Mouse (Mus musculus) forebrain, embryonic 16.5 days (tissue): Measurements from ENCODE around the gene Ezh2. TPM values are rescaled to one million over a fixed set of nuclear protein-coding genes. Genes with fewer than 3 reads are reported as not detected.
"Not testable (repeated sequence)": the region's sequence is repeated elsewhere in the genome, so short reads cannot be mapped to it uniquely, and the experiment has no call there.

Experiments used
- ATAC-seq: fragments of 200-750 bp; cut with Nextera tagmentation; 2 replicates; pipeline ENCODE4 v1.8.0; 2017; ENCODE audit warnings: mild to moderate bottlenecking, moderate library complexity
- H3K27ac ChIP-seq: fragments of 300-500 bp; sonication (generic); 2 replicates; pipeline ENCODE4 v1.5.1; 2014; ENCODE audit warnings: low read length, control low read depth
- H3K27me3 ChIP-seq: fragments of 300-500 bp; sonication (generic); replicated peaks from 2 replicates; pipeline ENCODE4 v1.6.1; 2014; ENCODE audit warnings: low read length; ENCODE audit not compliant: control insufficient read depth, insufficient read depth
- H3K36me3 ChIP-seq: fragments of 300-500 bp; sonication (generic); 2 replicates; pipeline ENCODE4 v1.6.1; 2014; ENCODE audit not compliant: control insufficient read depth, insufficient read depth
- H3K4me1 ChIP-seq: fragments of 300-500 bp; sonication (generic); replicated peaks from 2 replicates; pipeline ENCODE4 v1.6.1; 2014; ENCODE audit warnings: low read length; ENCODE audit not compliant: control insufficient read depth, insufficient read depth
- H3K4me2 ChIP-seq: fragments of 300-500 bp; sonication (generic); 2 replicates; pipeline ENCODE4 v1.6.1; 2014; ENCODE audit warnings: mild to moderate bottlenecking, low read length, control low read depth
- H3K4me3 ChIP-seq: fragments of 300-500 bp; sonication (generic); replicated peaks from 2 replicates; pipeline ENCODE4 v1.5.1; 2014; ENCODE audit warnings: mild to moderate bottlenecking, low read length, control low read depth
- H3K9ac ChIP-seq: fragments of 300-500 bp; sonication (generic); replicated peaks from 2 replicates; pipeline ENCODE4 v1.6.1; 2014; ENCODE audit warnings: low read depth, low read length, control low read depth
- H3K9me3 ChIP-seq: fragments of 300-500 bp; sonication (generic); 2 replicates; pipeline ENCODE4 v1.6.1; 2016; ENCODE audit warnings: low read length; ENCODE audit not compliant: control insufficient read depth
- WGBS: fragments of 180-500 bp; shearing (Covaris S2); extraction: QIAGEN DNeasy Blood & Tissue Kit; methylation state at CpG from one replicate; pipeline ENCODE4 v1.1.7; 2014; 5-methylcytosine and 5-hydroxymethylcytosine counted together
- polyA plus RNA-seq: library from polyadenylated mRNA; unstranded; fragments of >200 nt; fragmentation: Nextera tagmentation; extraction: Ambion mirVana; gene quantifications from 2 replicates; pipeline ENCODE4 v1.2.1, GENCODE M21; 2015

Gene Ezh2
- polyA plus RNA-seq: 144 and 150 TPM in 2 replicates

- WGBS: under 1% methylated on average over 63 of the region's 69 CpGs
These were observed at the start of gene Ezh2 for GRCm38 (mm10) chr6:47594926-47595623. Gene Ezh2, minus strand, starts transcription at chr6:47595341.

DNA sequence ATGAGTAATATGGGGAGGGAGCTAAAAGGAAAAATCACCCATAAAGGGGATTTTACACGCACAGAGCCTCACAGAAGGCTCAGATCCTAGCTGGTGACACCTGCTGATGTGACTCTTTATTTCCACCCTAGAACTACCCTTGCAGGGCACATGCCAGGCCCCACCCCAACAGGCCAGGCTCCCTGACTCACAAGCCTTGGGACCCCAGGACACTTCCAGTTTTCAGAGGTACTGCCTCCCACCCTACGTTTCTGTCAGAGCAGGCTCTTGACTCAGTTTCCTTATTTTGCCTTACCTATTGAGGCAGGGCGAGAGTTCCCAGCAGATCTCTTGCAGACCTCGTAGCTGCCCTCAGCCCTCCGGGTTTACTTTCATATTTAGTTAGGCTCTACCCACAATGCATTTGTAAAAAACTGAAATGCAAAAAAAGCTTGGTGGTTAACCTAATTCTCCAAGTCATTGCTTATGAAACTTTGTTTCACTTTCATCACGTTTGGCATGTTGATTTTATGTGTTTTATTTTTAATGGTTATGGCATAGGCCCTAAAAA lies 41.5 kb upstream of the Ezh2 start:
- no peaks in the 10 kb centered on the region for H3K36me3 ChIP-seq
- ATAC-seq: no peak
- no peaks in the 10 kb centered on the region for H3K27me3 ChIP-seq
- H3K9ac ChIP-seq: no peak overlapping the region
- no peak overlapping the region for H3K4me3 ChIP-seq
- H3K9me3 ChIP-seq: no peaks in the 10 kb centered on the region
- 60% methylated on average over 6 of the region's 6 CpGs for WGBS
- H3K4me1 ChIP-seq: no peaks in the 10 kb centered on the region
- H3K27ac ChIP-seq: no peak overlapping the region
- H3K4me2 ChIP-seq: no peak overlapping the region

More at GRCm38 (mm10) chr6:47594926-47595623, at the start of gene Ezh2:
- Histone ChIP-seq H3K9me3 (no peaks in the 10 kb centered on the region), H3K4me1 (peaks cover 15% of the 10 kb centered on the region), H3K4me2 (peak within 1 kb of the TSS; percentile 80), H3K27ac (peak within 1 kb of the TSS; percentile 99), H3K36me3 (no peaks in the 10 kb centered on the region), H3K4me3 (peak within 1 kb of the TSS; percentile 99), H3K27me3 (no peaks in the 10 kb centered on the region), H3K9ac (peak within 1 kb of the TSS; percentile 99)
- ATAC-seq: peak; percentile 99

DNA sequence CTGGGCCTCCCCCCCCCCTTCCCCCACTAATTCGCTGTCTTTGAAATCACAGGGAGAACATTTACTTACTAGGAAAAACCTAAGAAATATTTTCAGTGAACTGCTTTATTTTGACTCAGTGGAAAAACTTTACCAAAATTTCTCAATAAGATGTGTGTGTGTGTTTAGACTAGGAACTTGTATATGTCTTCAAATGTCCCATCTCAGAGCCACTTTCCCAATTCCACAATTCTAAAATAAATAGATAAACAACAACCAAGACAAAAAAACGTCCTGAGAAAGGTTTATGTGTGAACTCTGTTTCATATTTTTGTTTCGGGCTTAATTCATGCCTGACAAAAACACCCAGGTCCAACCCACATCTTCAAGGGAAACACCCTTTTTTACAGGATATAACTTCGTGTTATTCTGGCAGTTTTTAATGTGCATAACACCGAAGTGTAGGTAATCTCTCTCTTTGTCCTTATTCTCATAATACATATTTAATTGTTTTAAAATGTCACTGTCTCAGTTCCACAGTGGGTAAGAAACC lies 40.9 kb upstream of the Ezh2 start:
- Histone ChIP-seq H3K9me3 (no peaks in the 10 kb centered on the region), H3K4me1 (no peaks in the 10 kb centered on the region), H3K4me3 (no peak overlapping the region), H3K27me3 (no peaks in the 10 kb centered on the region), H3K4me2 (no peak overlapping the region), H3K9ac (no peak overlapping the region), H3K36me3 (no peaks in the 10 kb centered on the region), H3K27ac (no peak overlapping the region)
- 81% methylated on average over 5 of the region's 5 CpGs for WGBS
- no peak for ATAC-seq

GRCm38 (mm10) chr6:47635207-47635994 lies 40.3 kb upstream of the Ezh2 start:
- no peak for ATAC-seq
- H3K27me3 ChIP-seq: no peaks in the 10 kb centered on the region

DNA sequence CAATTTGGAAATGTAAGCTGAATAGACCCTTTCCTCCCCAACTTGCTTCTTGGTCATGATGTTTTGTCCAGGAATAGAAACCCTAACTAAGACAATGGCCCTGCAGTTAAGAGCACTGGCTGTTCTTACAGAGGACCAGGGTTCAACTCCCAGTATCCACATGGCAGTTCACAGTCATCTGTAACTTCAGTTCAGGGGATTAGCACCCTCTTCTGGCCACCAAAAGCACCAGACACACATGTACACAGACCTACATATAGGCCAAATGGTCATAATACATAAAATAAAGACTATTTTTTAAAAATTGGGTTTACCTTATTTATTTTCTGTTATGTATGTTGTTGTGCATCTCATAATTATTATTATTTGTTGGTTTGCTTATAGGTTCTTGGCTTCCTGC lies 38.3 kb upstream of the Ezh2 start:
- H3K4me3 ChIP-seq: no peak overlapping the region
- H3K4me1 ChIP-seq: no peaks in the 10 kb centered on the region
- no peaks in the 10 kb centered on the region for H3K27me3 ChIP-seq
- H3K27ac ChIP-seq: no peak overlapping the region
- no peak for ATAC-seq
- H3K9ac ChIP-seq: no peak overlapping the region
- no peak overlapping the region for H3K4me2 ChIP-seq
- H3K36me3 ChIP-seq: no peaks in the 10 kb centered on the region
- H3K9me3 ChIP-seq: no peaks in the 10 kb centered on the region

More at GRCm38 (mm10) chr6:47635207-47635994, 40.3 kb upstream of the Ezh2 start:
- H3K9ac ChIP-seq: no peak overlapping the region
- H3K36me3 ChIP-seq: no peaks in the 10 kb centered on the region
- H3K4me3 ChIP-seq: no peak overlapping the region
- no peaks in the 10 kb centered on the region for H3K4me1 ChIP-seq
- no peaks in the 10 kb centered on the region for H3K9me3 ChIP-seq
- no peak overlapping the region for H3K4me2 ChIP-seq
- WGBS: 75% methylated on average over 7 of the region's 7 CpGs
- H3K27ac ChIP-seq: no peak overlapping the region

DNA sequence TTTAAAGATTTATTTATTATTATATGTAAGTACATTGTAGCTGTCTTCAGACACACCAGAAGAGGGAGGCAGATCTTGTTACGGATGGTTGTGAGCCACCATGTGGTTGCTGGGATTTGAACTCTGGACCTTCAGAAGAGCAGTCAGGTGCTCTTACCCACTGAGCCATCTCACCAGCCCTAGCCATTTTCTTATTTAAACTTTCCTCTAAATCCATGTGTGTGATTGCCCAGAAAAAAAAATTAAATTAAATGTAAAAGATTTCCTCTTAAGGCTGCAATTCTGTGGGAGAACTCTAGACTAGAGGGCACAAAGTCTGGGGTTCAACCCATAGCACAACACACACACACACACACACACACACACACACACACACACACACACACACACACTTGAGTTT lies 34.9 kb upstream of the Ezh2 start:
- not testable (repeated sequence) for H3K4me2 ChIP-seq, H3K4me3 ChIP-seq, H3K4me1 ChIP-seq, H3K9ac ChIP-seq, ATAC-seq, H3K9me3 ChIP-seq, H3K27ac ChIP-seq, H3K27me3 ChIP-seq, H3K36me3 ChIP-seq
- no CpG with 5 or more reads among the region's 1 CpGs for WGBS

- no peaks in the 10 kb centered on the region for H3K36me3 ChIP-seq
- no peaks in the 10 kb centered on the region for H3K9me3 ChIP-seq
- H3K9ac ChIP-seq: no peak overlapping the region
- ATAC-seq: no peak
- H3K27me3 ChIP-seq: no peaks in the 10 kb centered on the region
- H3K4me2 ChIP-seq: no peak overlapping the region
- no peaks in the 10 kb centered on the region for H3K4me1 ChIP-seq
- no peak overlapping the region for H3K4me3 ChIP-seq
- 74% methylated on average over 3 of the region's 3 CpGs for WGBS
- H3K27ac ChIP-seq: no peak overlapping the region
These were observed 32.8 kb upstream of the Ezh2 start for GRCm38 (mm10) chr6:47627978-47628377.

- not testable (repeated sequence) for H3K4me1 ChIP-seq, H3K27me3 ChIP-seq, H3K9ac ChIP-seq, ATAC-seq, H3K27ac ChIP-seq, H3K36me3 ChIP-seq, H3K4me3 ChIP-seq, H3K4me2 ChIP-seq, H3K9me3 ChIP-seq
- 91% methylated on average over 3 of the region's 3 CpGs for WGBS
These were observed 31.8 kb upstream of the Ezh2 start for GRCm38 (mm10) chr6:47626976-47627375.

GRCm38 (mm10) chr6:47621039-47621438 lies 25.9 kb upstream of the Ezh2 start:
- no peaks in the 10 kb centered on the region for H3K36me3 ChIP-seq
- H3K4me2 ChIP-seq: no peak overlapping the region
- WGBS: 80% methylated on average over 2 of the region's 2 CpGs
- no peaks in the 10 kb centered on the region for H3K4me1 ChIP-seq
- no peak overlapping the region for H3K4me3 ChIP-seq
- H3K27me3 ChIP-seq: no peaks in the 10 kb centered on the region
- no peak overlapping the region for H3K27ac ChIP-seq
- ATAC-seq: no peak
- no peaks in the 10 kb centered on the region for H3K9me3 ChIP-seq
- H3K9ac ChIP-seq: no peak overlapping the region
